ENCODE assay signal across 9 mouse cellular contexts in genomic region chr6:8412845-8413598, GRCm38 (mm10).
A peak's percentile ranks its signal among the peaks of the same experiment; 100 is the strongest.
DNase-seq lines count a peak whose midpoint lies in the region; ATAC-seq lines count a peak whose summit lies in the region.
"Had no signal": no experiment of that assay in that cellular context is flagged by ENCODE, and none has a peak within 500 bp of the region (broad histone marks: within the 10 kb centered on the region; RNA-seq: fewer than 3 reads in every experiment).

No protein-coding gene starts in this region.

- H3K4me1 ChIP-seq in hindbrain, embryonic 13.5 days (replicated peaks) = peaks cover 8% of the 10 kb centered on the region; the same call in 1 of the 2 replicates
- 0 out of 2 replicates have a peak, but pooled peaks cover 6% of the 10 kb centered on the region for H3K4me1 ChIP-seq in hindbrain, embryonic 10.5 days (replicated peaks)
- peaks cover 13% of the 10 kb centered on the region for H3K4me1 ChIP-seq in midbrain, embryonic 13.5 days (replicated peaks)

- no peaks in the 10 kb centered on the region for H3K36me3 ChIP-seq in hindbrain, embryonic 13.5 days
- no peaks in the 10 kb centered on the region for H3K36me3 ChIP-seq in hindbrain, embryonic 10.5 days
- H3K36me3 ChIP-seq in midbrain, embryonic 13.5 days = no peaks in the 10 kb centered on the region
- H3K36me3 ChIP-seq: embryonic facial prominence, embryonic 13.5 days had no signal

- no peak overlapping the region for H3K9ac ChIP-seq in hindbrain, embryonic 13.5 days
- H3K9ac ChIP-seq in midbrain, embryonic 13.5 days (replicated peaks) = no peak overlapping the region
- H3K9ac ChIP-seq: embryonic facial prominence, embryonic 13.5 days had no signal

- H3K4me2 ChIP-seq in hindbrain, embryonic 13.5 days = no peak overlapping the region
- no peak overlapping the region for H3K4me2 ChIP-seq in midbrain, embryonic 13.5 days (replicated peaks)
- H3K4me2 ChIP-seq: embryonic facial prominence, embryonic 13.5 days had no signal

- H3K27me3 ChIP-seq in hindbrain, embryonic 13.5 days = no peaks in the 10 kb centered on the region
- no peaks in the 10 kb centered on the region for H3K27me3 ChIP-seq in hindbrain, embryonic 10.5 days (ENCODE audit: insufficient read depth, poor library complexity, severe bottlenecking)
- H3K27me3 ChIP-seq in midbrain, embryonic 13.5 days = no peaks in the 10 kb centered on the region
- H3K27me3 ChIP-seq: embryonic facial prominence, embryonic 13.5 days had no signal

- 67% methylated on average over 10 of the region's 10 CpGs for WGBS in hindbrain, embryonic 13.5 days
- 80% methylated on average over 10 of the region's 10 CpGs for WGBS in hindbrain, embryonic 10.5 days
- WGBS in midbrain, embryonic 13.5 days = 47% methylated on average over 10 of the region's 10 CpGs

- no peaks in the 10 kb centered on the region for H3K9me3 ChIP-seq in hindbrain, embryonic 13.5 days
- no peaks in the 10 kb centered on the region for H3K9me3 ChIP-seq in hindbrain, embryonic 10.5 days
- H3K9me3 ChIP-seq in midbrain, embryonic 13.5 days = no peaks in the 10 kb centered on the region
- H3K9me3 ChIP-seq: embryonic facial prominence, embryonic 13.5 days had no signal

- no peak for DNase-seq in hindbrain, embryonic 10.5 days (ENCODE audit: low spot score)
- peak; percentile 97 for DNase-seq in brain, adult 2 months (ENCODE audit: low read depth, low spot score)
- DNase-seq in cerebellum, postnatal 14 days = peak; percentile 74 to 78
- DNase-seq in spleen, postnatal 14 days (ENCODE audit: low spot score in 2 of 2) = no peak
- no peak for DNase-seq in frontal cortex, postnatal 25 days (ENCODE audit: low spot score in 2 of 2)

- H3K27ac ChIP-seq in hindbrain, embryonic 13.5 days = no peak overlapping the region
- H3K27ac ChIP-seq in hindbrain, embryonic 10.5 days = no peak overlapping the region
- no peak overlapping the region for H3K27ac ChIP-seq in midbrain, embryonic 13.5 days
- H3K27ac ChIP-seq: embryonic facial prominence, embryonic 13.5 days had no signal

- H3K4me3 ChIP-seq in hindbrain, embryonic 13.5 days = no peak overlapping the region
- no peak overlapping the region for H3K4me3 ChIP-seq in hindbrain, embryonic 10.5 days
- H3K4me3 ChIP-seq in midbrain, embryonic 13.5 days (replicated peaks) = no peak overlapping the region
- H3K4me3 ChIP-seq: embryonic facial prominence, embryonic 13.5 days had no signal

- peak; percentile 44; the same call in 1 of the 2 replicates for ATAC-seq in hindbrain, embryonic 13.5 days (ENCODE audit: low FRiP score)
- ATAC-seq in midbrain, embryonic 13.5 days = peak; percentile 73; the same call in 1 of the 2 replicates
- no peak for ATAC-seq in megakaryocyte-erythroid progenitor cell, adult 5-6 weeks (replicated peaks; ENCODE audit: low FRiP score, low TSS enrichment, poor library complexity, severe bottlenecking)

Comparison
In these comparisons a context has a peak if more than half of its experiments do, and no peak if none do; other contexts are left out.
1. DNase-seq: peak in brain, adult 2 months (single experiment) and cerebellum, postnatal 14 days (2 of 2); none in hindbrain, embryonic 10.5 days (single experiment), spleen, postnatal 14 days (0 of 2) and frontal cortex, postnatal 25 days (0 of 2).